Mouse (Mus musculus) liver, embryonic 11.5 days (tissue): Measurements from ENCODE around the gene Kifc5b. TPM values are rescaled to one million over a fixed set of nuclear protein-coding genes. Genes with fewer than 3 reads are reported as not detected.

Experiments used
- ATAC-seq: fragments of 200-750 bp; cut with Nextera tagmentation; replicated peaks from 2 replicates; pipeline ENCODE4 v1.8.0; 2017; ENCODE audit warnings: moderate number of reproducible peaks, mild to moderate bottlenecking, moderate TSS enrichment, moderate library complexity; ENCODE audit not compliant: low FRiP score
- DNase-seq: peaks from one replicate; pipeline ENCODE4 v3.0.0-alpha.2; 2017; ENCODE audit warnings: low spot score
- H3K27ac ChIP-seq: fragments of 300-500 bp; sonication (generic); 2 replicates; pipeline ENCODE4 v1.5.1; 2014; ENCODE audit warnings: mild to moderate bottlenecking, low read depth, low read length, control low read depth
- H3K27me3 ChIP-seq: fragments of 300-500 bp; sonication (generic); replicated peaks from 2 replicates; pipeline ENCODE4 v1.6.1; 2014; ENCODE audit warnings: low read length, mixed read lengths; ENCODE audit not compliant: control insufficient read depth, insufficient read depth
- H3K36me3 ChIP-seq: fragments of 300-500 bp; sonication (generic); 2 replicates; pipeline ENCODE4 v1.6.1; 2014; ENCODE audit warnings: mild to moderate bottlenecking, low read length, moderate library complexity, mixed read lengths; ENCODE audit not compliant: control insufficient read depth, insufficient read depth
- H3K4me1 ChIP-seq: fragments of 300-500 bp; sonication (generic); replicated peaks from 2 replicates; pipeline ENCODE4 v1.6.1; 2014; ENCODE audit warnings: low read length, mixed read lengths; ENCODE audit not compliant: control insufficient read depth, insufficient read depth
- H3K4me2 ChIP-seq: fragments of 300-500 bp; sonication (generic); 2 replicates; pipeline ENCODE4 v1.6.1; 2014; ENCODE audit warnings: mild to moderate bottlenecking, control low read depth, moderate library complexity
- H3K4me3 ChIP-seq: fragments of 300-500 bp; sonication (generic); 2 replicates; pipeline ENCODE4 v1.5.1; 2014; ENCODE audit warnings: low read depth, low read length, control low read depth
- H3K9ac ChIP-seq: fragments of 300-500 bp; sonication (generic); 2 replicates; pipeline ENCODE4 v1.6.1; 2014; ENCODE audit warnings: low read depth, low read length, control low read depth
- H3K9me3 ChIP-seq: fragments of 300-500 bp; sonication (generic); 2 replicates; pipeline ENCODE4 v1.6.1; 2016; ENCODE audit warnings: low read length, inconsistent platforms, mixed read lengths; ENCODE audit not compliant: control insufficient read depth
- WGBS: fragments of 180-500 bp; shearing (Covaris S2); extraction: QIAGEN DNeasy Blood & Tissue Kit; methylation state at CpG from one replicate; pipeline ENCODE4 v1.1.7; 2014; 5-methylcytosine and 5-hydroxymethylcytosine counted together
- polyA plus RNA-seq: library from polyadenylated mRNA; unstranded; fragments of >200 nt; fragmentation: Nextera tagmentation; extraction: Ambion mirVana; gene quantifications from 2 replicates; pipeline ENCODE4 v1.2.1, GENCODE M21; 2014

Kifc5b gene
- polyA plus RNA-seq, 1 experiment from 2014 or later, result 8.6 TPM

GRCm38 (mm10) chr17:26947231-26948100, 30.6 kb downstream of the Kifc5b start:
- H3K4me2 ChIP-seq, result peak overlapping the region; percentile 74
- no peak for ATAC-seq
- H3K27ac ChIP-seq, result no peak overlapping the region

DNA sequence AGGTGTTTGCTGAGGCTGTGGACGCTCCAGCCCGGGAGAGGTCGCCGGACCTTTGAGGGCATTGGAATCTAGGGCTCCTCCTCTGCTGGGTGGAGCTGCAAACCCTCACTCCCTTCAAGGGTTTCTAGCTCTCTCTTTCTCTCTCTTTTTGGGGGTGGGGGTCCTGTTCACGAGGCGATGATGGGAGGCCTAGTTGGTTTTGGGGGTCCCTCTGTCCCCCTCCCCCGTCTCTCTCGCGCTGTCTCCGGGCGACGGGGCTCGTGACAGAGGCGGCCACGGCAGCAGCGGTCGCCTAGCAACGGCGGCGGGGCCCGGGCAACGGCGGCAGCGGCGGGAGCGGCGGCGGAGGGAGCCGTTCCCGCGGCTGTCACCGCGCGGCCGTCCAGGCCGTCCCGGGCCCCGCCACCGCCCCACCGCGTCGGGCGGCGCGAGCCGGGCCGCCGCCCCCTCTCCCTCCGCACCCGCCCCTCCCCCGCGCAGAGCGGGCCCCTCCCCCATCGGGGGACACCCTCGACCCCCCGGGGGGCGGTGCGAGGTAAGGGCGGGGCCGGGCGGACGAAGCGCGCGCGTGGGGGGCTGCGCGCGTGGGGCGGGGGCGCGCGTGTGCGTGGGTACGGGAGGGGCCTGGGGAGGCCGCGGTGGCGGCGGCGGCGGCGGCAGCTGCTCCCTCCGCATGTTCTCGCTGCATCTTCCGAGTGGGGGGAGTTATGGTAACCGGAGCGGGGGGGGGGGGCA, 31.6 kb downstream of the Kifc5b start:
- no peak overlapping the region for H3K27ac ChIP-seq
- H3K9ac ChIP-seq, result peak overlapping the region; percentile 69

More at GRCm38 (mm10) chr17:26947231-26948100, 30.6 kb downstream of the Kifc5b start:
- no peak overlapping the region for H3K4me3 ChIP-seq
- no peak overlapping the region for H3K9ac ChIP-seq
- H3K36me3 ChIP-seq, result no peaks in the 10 kb centered on the region
- H3K4me1 ChIP-seq, result peaks cover 42% of the 10 kb centered on the region
- 58% methylated on average over 12 of the region's 12 CpGs for WGBS
- H3K27me3 ChIP-seq, result no peaks in the 10 kb centered on the region
- H3K9me3 ChIP-seq, result no peaks in the 10 kb centered on the region
- DNase-seq, result no peak

GRCm38 (mm10) chr17:26949051-26949577, 32.2 kb downstream of the Kifc5b start:
- Histone ChIP-seq H3K9me3 (no peaks in the 10 kb centered on the region), H3K4me2 (peak overlapping the region; percentile 100), H3K4me3 (peak overlapping the region; percentile 74), H3K36me3 (no peaks in the 10 kb centered on the region), H3K27ac (no peak overlapping the region), H3K4me1 (peaks cover 59% of the 10 kb centered on the region), H3K27me3 (0 out of 2 replicates have a peak, but pooled peaks cover 3% of the 10 kb centered on the region), H3K9ac (peak overlapping the region; percentile 69)
- ATAC-seq, result no peak
- DNase-seq, result no peak
- 14% methylated on average over 12 of the region's 14 CpGs for WGBS

More for the DNA sequence above, 31.6 kb downstream of the Kifc5b start:
- H3K36me3 ChIP-seq, result no peaks in the 10 kb centered on the region
- no peak for ATAC-seq
- no peaks in the 10 kb centered on the region for H3K9me3 ChIP-seq
- WGBS, result under 1% methylated on average over 40 of the region's 87 CpGs
- 0 out of 2 replicates have a peak, but pooled peaks cover 3% of the 10 kb centered on the region for H3K27me3 ChIP-seq
- H3K4me2 ChIP-seq, result peak overlapping the region; percentile 100
- H3K4me3 ChIP-seq, result peak overlapping the region; percentile 74
- DNase-seq, result no peak
- H3K4me1 ChIP-seq, result peaks cover 53% of the 10 kb centered on the region

- Histone ChIP-seq H3K27ac (no peak overlapping the region), H3K36me3 (no peaks in the 10 kb centered on the region), H3K4me3 (no peak overlapping the region), H3K27me3 (0 out of 2 replicates have a peak, but pooled peaks cover 3% of the 10 kb centered on the region), H3K9me3 (no peaks in the 10 kb centered on the region), H3K9ac (no peak overlapping the region), H3K4me2 (no peak overlapping the region), H3K4me1 (peaks cover 63% of the 10 kb centered on the region)
- ATAC-seq (no peak), DNase-seq (no peak)
- WGBS, result 50% methylated on average over 5 of the region's 5 CpGs
Measured at GRCm38 (mm10) chr17:26949866-26950265, 33.0 kb downstream of the Kifc5b start.

GRCm38 (mm10) chr17:26950560-26951288, 33.8 kb downstream of the Kifc5b start:
- H3K27ac ChIP-seq, result no peak overlapping the region
- 0 out of 2 replicates have a peak, but pooled peaks cover 3% of the 10 kb centered on the region for H3K27me3 ChIP-seq
- H3K4me1 ChIP-seq, result peaks cover 67% of the 10 kb centered on the region
- H3K9ac ChIP-seq, result 0 out of 2 replicates have a peak overlapping the region, but pooled peaks have one; percentile 27
- no peak for DNase-seq
- ATAC-seq, result no peak
- H3K36me3 ChIP-seq, result 0 out of 2 replicates have a peak, but pooled peaks cover 2% of the 10 kb centered on the region
- 35% methylated on average over 7 of the region's 7 CpGs for WGBS
- H3K4me3 ChIP-seq, result peak overlapping the region; percentile 43
- no peaks in the 10 kb centered on the region for H3K9me3 ChIP-seq
- H3K4me2 ChIP-seq, result peak overlapping the region; percentile 67

DNA sequence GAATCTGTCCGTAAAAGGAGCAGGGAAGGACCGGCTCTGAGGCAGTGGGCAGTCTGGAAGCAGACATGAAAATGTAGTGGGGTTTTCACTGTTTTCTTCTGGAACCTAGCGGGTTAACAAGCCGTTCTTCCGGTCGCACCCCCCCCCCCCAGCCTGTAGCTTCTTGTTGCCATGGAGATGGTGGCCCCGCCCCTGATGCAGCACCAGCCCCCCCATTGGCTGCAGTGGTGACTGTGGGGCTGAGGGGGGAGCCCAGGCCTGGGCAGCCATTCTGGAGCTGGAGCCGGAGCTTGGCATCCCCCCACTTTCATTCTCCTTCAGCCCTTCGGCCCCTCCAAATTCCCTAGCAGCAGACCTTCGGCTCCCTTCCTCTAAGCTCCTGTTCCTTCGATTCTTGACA, 34.5 kb downstream of the Kifc5b start:
- peak; percentile 73 for DNase-seq
- Histone ChIP-seq H3K27me3 (0 out of 2 replicates have a peak, but pooled peaks cover 3% of the 10 kb centered on the region), H3K27ac (no peak overlapping the region), H3K4me2 (peak overlapping the region; percentile 67), H3K36me3 (0 out of 2 replicates have a peak, but pooled peaks cover 2% of the 10 kb centered on the region), H3K4me1 (peaks cover 67% of the 10 kb centered on the region), H3K9me3 (no peaks in the 10 kb centered on the region), H3K4me3 (peak overlapping the region; percentile 43), H3K9ac (peak overlapping the region; percentile 52; the same call in 1 of the 2 replicates)
- ATAC-seq, result peak; percentile 42; the same call in 1 of the 2 replicates
- 4% methylated on average over 11 of the region's 11 CpGs for WGBS

DNA sequence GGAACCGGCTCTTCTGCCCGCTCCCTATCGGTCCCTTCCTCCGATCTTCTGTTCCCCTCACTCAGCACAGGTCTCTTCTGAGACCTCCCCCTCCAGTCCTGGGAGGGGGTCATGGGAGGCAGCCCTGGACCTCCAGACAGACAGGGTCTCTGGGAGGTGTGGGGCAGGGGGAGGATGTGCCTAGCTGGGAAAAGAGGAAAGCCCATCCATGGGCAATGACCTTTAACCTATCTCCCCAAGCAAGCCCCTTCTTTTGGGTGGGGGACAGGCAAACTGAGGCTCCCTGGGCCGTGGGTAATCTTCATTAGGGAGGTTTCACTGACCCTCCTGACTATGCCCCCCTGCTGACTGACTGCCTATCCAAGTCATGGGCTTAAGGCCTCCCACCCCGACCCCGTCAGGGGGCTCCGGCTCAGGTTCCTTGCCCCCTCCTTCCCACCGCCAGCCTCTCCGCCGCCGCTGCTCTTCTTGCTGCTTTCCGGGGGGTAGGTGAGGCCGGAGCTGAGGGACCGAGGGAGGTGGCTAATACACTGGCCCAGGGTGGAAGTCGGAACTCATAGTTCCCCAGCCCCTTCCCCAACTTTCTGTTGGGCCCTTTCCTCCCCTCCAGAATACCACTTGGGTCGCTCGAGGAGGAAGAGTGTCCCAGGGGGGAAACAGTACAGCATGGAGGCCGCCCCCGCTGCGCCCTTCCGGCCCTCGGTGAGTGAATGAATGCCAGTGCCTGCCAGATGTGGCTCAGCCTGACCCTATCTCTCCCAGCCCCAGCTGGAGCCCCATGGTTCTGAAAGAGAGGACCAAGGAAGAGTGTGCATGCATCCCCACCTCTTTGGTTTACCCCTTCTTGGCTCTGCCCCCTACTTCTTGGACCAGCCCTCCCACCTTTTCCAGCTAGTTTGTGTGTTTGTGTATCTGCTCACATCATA, 35.3 kb downstream of the Kifc5b start:
- Histone ChIP-seq H3K9me3 (no peaks in the 10 kb centered on the region), H3K36me3 (peaks cover 2% of the 10 kb centered on the region; the same call in 1 of the 2 replicates), H3K27ac (no peak overlapping the region), H3K4me2 (peak overlapping the region; percentile 67), H3K4me3 (peak overlapping the region; percentile 43), H3K4me1 (peaks cover 68% of the 10 kb centered on the region), H3K27me3 (0 out of 2 replicates have a peak, but pooled peaks cover 3% of the 10 kb centered on the region), H3K9ac (peak overlapping the region; percentile 52)
- 5% methylated on average over 22 of the region's 23 CpGs for WGBS
- no peak for DNase-seq
- no peak for ATAC-seq
